Mouse (Mus musculus) heart, adult 2 months (tissue): ENCODE measurements around the gene Ppil4. TPM values are rescaled to one million over a fixed set of nuclear protein-coding genes. Genes with fewer than 3 reads are reported as not detected.

Experiments used
- DNase-seq, 2 experiments: peaks; one replicate each; pipeline ENCODE4 v3.0.0; 2021
- H3K27ac ChIP-seq: fragments of 200-600 bp; 2 replicates; pipeline ENCODE4 v1.8.1; 2022
- H3K27me3 ChIP-seq: fragments of 200-500 bp; 2 replicates; pipeline ENCODE4 v1.6.1; 2012; ENCODE audit warnings: mild to moderate bottlenecking, low read length, inconsistent platforms, mixed read lengths; ENCODE audit not compliant: control insufficient read depth, insufficient read depth
- H3K36me3 ChIP-seq: fragments of 200-500 bp; 2 replicates; pipeline ENCODE4 v1.6.1; 2012; ENCODE audit warnings: low read length, inconsistent platforms; ENCODE audit not compliant: control insufficient read depth, insufficient read depth
- H3K4me1 ChIP-seq: fragments of 200-500 bp; 2 replicates; pipeline ENCODE4 v1.6.1; 2011; ENCODE audit warnings: low read length; ENCODE audit not compliant: control insufficient read depth, insufficient read depth
- H3K4me3 ChIP-seq: fragments of 200-600 bp; 2 replicates; pipeline ENCODE4 v1.8.1; 2022
- H3K79me2 ChIP-seq: fragments of 200-500 bp; replicated peaks from 2 replicates; pipeline ENCODE4 v1.6.1; 2012; ENCODE audit warnings: mild to moderate bottlenecking, inconsistent platforms, low read length, moderate library complexity, mixed read lengths; ENCODE audit not compliant: control insufficient read depth, insufficient read depth
- H3K9ac ChIP-seq: fragments of 200-500 bp; 2 replicates; pipeline ENCODE4 v1.6.1; 2012; ENCODE audit warnings: low read depth, mild to moderate bottlenecking, control low read depth, inconsistent platforms, low read length, mixed read lengths
- CTCF ChIP-seq: fragments of 200-600 bp; IDR thresholded peaks from 2 replicates; pipeline ENCODE4 v1.8.1; 2022; ENCODE audit warnings: antibody characterized with exemption, mild to moderate bottlenecking, moderate library complexity
- EP300 ChIP-seq: fragments of 200-500 bp; IDR thresholded peaks from 2 replicates; pipeline ENCODE4 v1.6.1; 2011; ENCODE audit warnings: low read depth, low read length, control low read depth; ENCODE audit not compliant: insufficient read depth
- POLR2A ChIP-seq: fragments of 200-500 bp; IDR thresholded peaks from 2 replicates; pipeline ENCODE4 v1.6.1; 2011; ENCODE audit warnings: mild to moderate bottlenecking, low read depth, low read length, control low read depth; ENCODE audit not compliant: insufficient read depth
- WGBS: fragments of 180-500 bp; shearing (Covaris S2); methylation state at CpG from one replicate; pipeline ENCODE4 v1.1.7; 2018; 5-methylcytosine and 5-hydroxymethylcytosine counted together
- intact Hi-C: fragments of 180-260 bp; cut with DNase I; formaldehyde crosslinking; loops from one replicate; pipeline ENCODE4 v1.15.1; 2025
- polyA plus RNA-seq: library from polyadenylated mRNA; depleted of rRNA; stranded (reverse); fragments of >200 nt; gene quantifications from 2 replicates; pipeline ENCODE4 v1.2.3, GENCODE M21; 2012
- total RNA-seq, 2 experiments: library from RNA; stranded (reverse); gene quantifications; 2 replicates each; pipeline ENCODE4 v1.2.3; 2021

The Ppil4 gene
- total and polyA plus RNA-seq, 3 experiments: 5.3 to 15.3 (median 14.8) TPM

- no peaks in the 10 kb centered on the region for H3K36me3 ChIP-seq
- TF ChIP-seq EP300 (no peak), POLR2A (no peak), CTCF (no peak)
- intact Hi-C loops: no loop called here
- WGBS: 89% methylated on average over 8 of the region's 8 CpGs
- no peaks in the 10 kb centered on the region for H3K79me2 ChIP-seq
- H3K4me3 ChIP-seq: no peak overlapping the region
- no peak overlapping the region for H3K9ac ChIP-seq
- H3K4me1 ChIP-seq: peaks cover 10% of the 10 kb centered on the region
- no peak overlapping the region for H3K27ac ChIP-seq
- H3K27me3 ChIP-seq: no peaks in the 10 kb centered on the region
- no peak for DNase-seq
Observed at GRCm38 (mm10) chr10:7837446-7837845, 44.8 kb downstream of the Ppil4 start.

- intact Hi-C loops: no loop called here
Observed at GRCm38 (mm10) chr10:7838036-7838435, 45.3 kb downstream of the Ppil4 start.

GRCm38 (mm10) chr10:7838874-7839421 is 46.3 kb downstream of the Ppil4 start:
- Histone ChIP-seq H3K9ac (no peak overlapping the region), H3K79me2 (no peaks in the 10 kb centered on the region), H3K4me1 (peaks cover 7% of the 10 kb centered on the region), H3K27me3 (no peaks in the 10 kb centered on the region), H3K27ac (no peak overlapping the region), H3K36me3 (no peaks in the 10 kb centered on the region), H3K4me3 (no peak overlapping the region)
- intact Hi-C loops: no loop called here
- TF ChIP-seq EP300: no peak
- no peak for TF ChIP-seq CTCF
- WGBS: 64% methylated on average over 5 of the region's 5 CpGs
- DNase-seq: no peak

More at GRCm38 (mm10) chr10:7838036-7838435, 45.3 kb downstream of the Ppil4 start:
- Histone ChIP-seq H3K4me3 (no peak overlapping the region), H3K36me3 (no peaks in the 10 kb centered on the region), H3K79me2 (no peaks in the 10 kb centered on the region), H3K4me1 (peaks cover 7% of the 10 kb centered on the region), H3K27ac (no peak overlapping the region), H3K27me3 (no peaks in the 10 kb centered on the region), H3K9ac (no peak overlapping the region)
- 82% methylated on average over 8 of the region's 8 CpGs for WGBS
- TF ChIP-seq POLR2A (no peak), EP300 (no peak)
- no peak for DNase-seq

GRCm38 (mm10) chr10:7839551-7840352 is 47.1 kb downstream of the Ppil4 start:
- no peaks in the 10 kb centered on the region for H3K79me2 ChIP-seq
- 0 out of 2 replicates have a peak overlapping the region, but pooled peaks have one; percentile 14 for H3K27ac ChIP-seq
- H3K36me3 ChIP-seq: no peaks in the 10 kb centered on the region
- 40% methylated on average over 22 of the region's 22 CpGs for WGBS
- TF ChIP-seq CTCF (no peak), POLR2A (no peak), EP300 (no peak)
- H3K4me3 ChIP-seq: no peak overlapping the region
- no peaks in the 10 kb centered on the region for H3K27me3 ChIP-seq
- H3K9ac ChIP-seq: no peak overlapping the region
- peaks cover 7% of the 10 kb centered on the region for H3K4me1 ChIP-seq
- DNase-seq: peak in 1 of 2 experiments; percentile 69
- intact Hi-C loops: no loop called here

- no peak for DNase-seq
- no peak overlapping the region for H3K9ac ChIP-seq
- H3K27me3 ChIP-seq: no peaks in the 10 kb centered on the region
- no peaks in the 10 kb centered on the region for H3K36me3 ChIP-seq
- no peaks in the 10 kb centered on the region for H3K79me2 ChIP-seq
- TF ChIP-seq CTCF: no peak
- no peak for TF ChIP-seq POLR2A
- TF ChIP-seq EP300: no peak
- intact Hi-C loops: no loop called here
- no peak overlapping the region for H3K27ac ChIP-seq
- no peak overlapping the region for H3K4me3 ChIP-seq
- WGBS: 87% methylated on average over 2 of the region's 2 CpGs
- H3K4me1 ChIP-seq: peaks cover 7% of the 10 kb centered on the region
Observed at GRCm38 (mm10) chr10:7840353-7840733, 47.7 kb downstream of the Ppil4 start.

- H3K4me3 ChIP-seq: no peak overlapping the region
- H3K9ac ChIP-seq: no peak overlapping the region
- intact Hi-C loops: no loop called here
- no peaks in the 10 kb centered on the region for H3K27me3 ChIP-seq
- H3K4me1 ChIP-seq: peaks cover 7% of the 10 kb centered on the region
- no peaks in the 10 kb centered on the region for H3K79me2 ChIP-seq
- 68% methylated on average over 3 of the region's 3 CpGs for WGBS
- no peaks in the 10 kb centered on the region for H3K36me3 ChIP-seq
- TF ChIP-seq CTCF (no peak), POLR2A (no peak), EP300 (no peak)
- no peak overlapping the region for H3K27ac ChIP-seq
- DNase-seq: no peak
Observed at GRCm38 (mm10) chr10:7840785-7841184, 48.1 kb downstream of the Ppil4 start.
